Mouse (Mus musculus): ENCODE data around the gene Uvrag. TPM values are rescaled to one million over a fixed set of nuclear protein-coding genes. Genes with fewer than 3 reads are reported as not detected.
A peak's percentile ranks its signal among the peaks of the same experiment; 100 is the strongest.

Gene Uvrag
- polyA plus RNA-seq, 1 experiment, result 13.9 TPM

DNA sequence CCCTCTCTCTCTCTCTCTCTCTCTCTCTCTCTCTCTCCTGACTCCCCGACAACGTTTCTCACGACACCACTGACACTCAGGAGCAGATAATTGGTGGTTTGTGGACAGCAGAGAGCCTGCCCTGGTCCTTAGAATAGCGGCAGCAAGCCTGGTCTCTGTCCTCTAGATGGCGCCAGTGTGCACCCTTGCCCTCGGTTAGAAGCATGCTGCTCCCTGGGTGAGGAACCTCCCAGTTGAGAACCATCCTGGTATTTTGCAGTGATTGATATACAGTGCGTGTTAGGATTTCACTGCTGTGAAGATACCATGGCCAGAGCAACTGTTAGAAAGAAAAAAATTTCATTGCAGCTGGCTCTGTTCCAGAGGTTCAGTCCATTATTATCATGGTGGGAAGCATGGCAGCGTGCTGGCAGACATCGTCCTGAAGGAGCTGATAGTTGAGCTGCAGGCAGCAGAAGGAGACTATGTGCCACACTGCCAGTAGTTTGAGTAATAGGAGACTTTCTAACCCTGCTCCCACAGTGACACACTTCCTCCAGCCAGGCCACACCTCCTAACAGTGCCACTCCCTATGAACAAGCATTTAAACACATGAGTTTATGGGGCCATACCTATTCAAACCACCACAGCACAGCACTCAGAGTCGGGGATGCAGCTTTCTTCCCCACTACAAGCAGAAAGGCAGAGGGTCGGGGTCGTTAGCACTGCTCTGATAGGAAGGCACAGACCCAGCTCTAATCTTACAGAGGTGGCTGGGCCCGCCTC, 178.2 kb downstream of the Uvrag start:
- Histone ChIP-seq H3K4me3 (replicated peaks) (peak overlapping the region; percentile 67), H3K9me3 (no peaks in the 10 kb centered on the region), H3K27me3 (replicated peaks) (no peaks in the 10 kb centered on the region), H3K36me3 (replicated peaks; ENCODE audit: low read length) (peaks cover 28% of the 10 kb centered on the region), H3K4me1 (peaks cover 62% of the 10 kb centered on the region)
- TF ChIP-seq GATA1 (IDR thresholded peaks at IDR 0.05; ENCODE audit: borderline replicate concordance, low read length) (no peak), FLI1 (IDR thresholded peaks at IDR 0.05; ENCODE audit: low read length) (no peak)

DNA sequence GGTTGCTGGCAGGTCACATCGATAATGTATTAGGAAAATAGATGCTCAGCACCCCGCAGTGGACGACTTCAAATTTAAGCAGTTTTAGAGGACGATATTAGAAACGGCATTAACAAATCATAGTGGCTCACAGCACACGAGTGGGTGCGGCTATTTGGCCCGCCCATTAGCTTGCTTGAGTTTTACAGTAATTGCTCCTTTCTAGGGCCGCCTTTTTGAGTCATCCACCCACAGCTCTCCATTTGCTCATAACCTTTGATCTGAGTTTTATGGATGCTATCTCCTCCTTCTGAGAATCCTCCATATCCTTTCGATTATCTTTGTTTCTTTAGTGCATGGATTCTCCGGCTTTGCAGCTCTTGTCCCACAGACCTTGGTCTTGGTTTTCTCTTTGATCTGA, 178.9 kb downstream of the Uvrag start:
- H3K27me3 ChIP-seq (replicated peaks), result no peaks in the 10 kb centered on the region
- H3K36me3 ChIP-seq (replicated peaks; ENCODE audit: low read length), result peaks cover 26% of the 10 kb centered on the region
- peaks cover 55% of the 10 kb centered on the region for H3K4me1 ChIP-seq
- TF ChIP-seq GATA1 (IDR thresholded peaks at IDR 0.05; ENCODE audit: borderline replicate concordance, low read length), result no peak
- TF ChIP-seq FLI1 (IDR thresholded peaks at IDR 0.05; ENCODE audit: low read length), result no peak
- no peak overlapping the region for H3K4me3 ChIP-seq (replicated peaks)
- no peaks in the 10 kb centered on the region for H3K9me3 ChIP-seq

DNA sequence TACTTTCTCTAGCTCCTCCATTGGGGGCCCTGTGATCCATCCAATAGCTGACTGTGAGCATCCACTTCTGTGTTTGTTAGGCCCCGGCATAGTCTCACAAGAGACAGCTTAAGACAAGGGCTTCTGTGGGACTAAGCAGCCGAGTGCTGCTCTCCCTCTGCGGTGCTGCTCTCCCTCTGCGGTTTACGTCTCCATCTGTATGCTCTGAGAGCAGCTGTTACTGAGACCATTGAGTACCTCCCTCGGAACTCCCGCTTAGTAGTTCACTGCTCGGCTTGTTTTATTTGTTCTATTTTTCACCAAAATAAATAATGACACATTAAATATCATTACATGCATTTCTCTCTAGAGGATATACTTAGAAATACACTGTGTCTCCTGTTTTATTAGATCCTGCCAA, 180.7 kb downstream of the Uvrag start:
- Histone ChIP-seq H3K4me3 (replicated peaks) (no peak overlapping the region), H3K27me3 (replicated peaks) (no peaks in the 10 kb centered on the region), H3K36me3 (replicated peaks; ENCODE audit: low read length) (peaks cover 20% of the 10 kb centered on the region), H3K9me3 (no peaks in the 10 kb centered on the region), H3K4me1 (peaks cover 38% of the 10 kb centered on the region)
- TF ChIP-seq FLI1 (IDR thresholded peaks at IDR 0.05; ENCODE audit: low read length), result no peak
- TF ChIP-seq GATA1 (IDR thresholded peaks at IDR 0.05; ENCODE audit: borderline replicate concordance, low read length), result no peak

DNA sequence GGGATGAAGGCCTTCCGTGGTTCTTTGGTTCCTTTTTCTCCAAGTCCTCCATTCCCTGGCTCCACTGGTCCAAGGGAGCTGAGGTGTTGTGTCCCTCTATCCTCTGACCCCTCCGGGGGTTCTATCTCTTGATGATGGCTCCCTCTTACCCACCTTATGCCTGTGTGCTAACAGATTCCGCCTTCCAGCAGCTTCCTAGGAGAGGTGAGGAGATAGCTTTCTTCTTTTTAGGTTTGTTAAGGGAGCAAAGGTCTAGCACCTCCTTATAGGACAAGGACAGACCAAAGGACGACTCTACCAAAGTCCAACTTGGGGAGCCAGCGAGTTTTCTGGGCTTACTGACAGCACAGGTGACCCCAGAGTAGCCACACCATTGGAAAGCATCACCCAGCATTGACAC, 181.7 kb downstream of the Uvrag start:
- no peaks in the 10 kb centered on the region for H3K27me3 ChIP-seq (replicated peaks)
- H3K4me3 ChIP-seq (replicated peaks), result no peak overlapping the region
- H3K9me3 ChIP-seq, result no peaks in the 10 kb centered on the region
- H3K36me3 ChIP-seq (replicated peaks; ENCODE audit: low read length), result peaks cover 17% of the 10 kb centered on the region
- TF ChIP-seq FLI1 (IDR thresholded peaks at IDR 0.05; ENCODE audit: low read length) (no peak), GATA1 (IDR thresholded peaks at IDR 0.05; ENCODE audit: borderline replicate concordance, low read length) (no peak)
- peaks cover 35% of the 10 kb centered on the region for H3K4me1 ChIP-seq

DNA sequence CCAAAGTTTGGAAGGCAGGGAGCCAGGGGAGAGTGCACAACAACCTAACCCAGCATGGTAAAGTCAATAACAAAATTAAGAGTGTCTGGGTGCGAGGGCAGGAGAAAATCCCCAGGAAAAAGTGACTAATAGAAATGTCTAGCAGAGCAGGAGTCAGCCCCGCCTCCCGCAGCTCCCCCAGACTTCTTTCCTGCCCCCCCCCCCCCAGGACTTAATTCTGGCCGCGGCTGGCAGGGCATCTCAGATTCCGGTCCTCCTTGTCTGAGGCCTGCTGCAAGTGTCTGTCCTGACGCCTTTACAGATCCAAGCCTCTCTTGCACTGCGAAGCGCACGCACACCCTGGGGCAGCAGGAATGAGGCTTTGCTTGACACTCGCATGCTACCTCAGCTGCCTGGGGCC, 182.8 kb downstream of the Uvrag start:
- TF ChIP-seq GATA1 (IDR thresholded peaks at IDR 0.05; ENCODE audit: borderline replicate concordance, low read length) (no peak), FLI1 (IDR thresholded peaks at IDR 0.05; ENCODE audit: low read length) (no peak)
- Histone ChIP-seq H3K4me1 (peaks cover 38% of the 10 kb centered on the region), H3K36me3 (replicated peaks; ENCODE audit: low read length) (peaks cover 12% of the 10 kb centered on the region), H3K4me3 (replicated peaks) (no peak overlapping the region), H3K9me3 (no peaks in the 10 kb centered on the region), H3K27me3 (replicated peaks) (no peaks in the 10 kb centered on the region)

DNA sequence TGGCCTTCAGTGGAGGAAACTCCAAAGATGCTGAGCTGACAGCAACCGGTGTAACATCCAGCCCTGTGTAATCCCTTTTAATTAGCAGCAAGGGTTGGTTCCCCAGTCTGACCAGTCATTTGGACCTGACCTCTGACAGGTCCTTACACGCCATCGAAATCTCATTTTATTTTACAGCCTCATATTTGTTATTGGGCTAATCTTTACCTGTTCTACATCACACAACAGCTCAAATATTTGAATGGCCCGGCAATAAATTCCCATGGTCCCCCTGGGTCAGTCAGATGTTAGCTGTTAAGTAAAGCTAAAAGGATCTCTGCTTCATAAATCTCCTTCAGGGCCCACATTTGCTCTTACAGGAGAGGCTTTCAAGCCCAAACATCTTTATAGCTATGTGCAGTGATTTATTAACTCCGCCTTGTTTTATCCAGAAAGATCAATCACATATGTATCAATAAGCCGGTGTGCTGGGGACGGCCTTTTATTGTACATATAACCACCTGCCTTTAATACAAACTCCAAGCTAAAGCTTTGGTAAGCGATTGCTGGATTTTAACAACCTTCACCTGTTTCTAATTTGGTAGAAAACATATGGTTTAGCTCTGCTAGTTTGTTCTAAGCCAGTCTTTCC, 183.7 kb downstream of the Uvrag start:
- no peak overlapping the region for H3K4me3 ChIP-seq (replicated peaks)
- TF ChIP-seq FLI1 (IDR thresholded peaks at IDR 0.05; ENCODE audit: low read length), result no peak
- no peak for TF ChIP-seq GATA1 (IDR thresholded peaks at IDR 0.05; ENCODE audit: borderline replicate concordance, low read length)
- H3K36me3 ChIP-seq (replicated peaks; ENCODE audit: low read length), result peaks cover 11% of the 10 kb centered on the region
- no peaks in the 10 kb centered on the region for H3K27me3 ChIP-seq (replicated peaks)
- no peaks in the 10 kb centered on the region for H3K9me3 ChIP-seq
- peaks cover 31% of the 10 kb centered on the region for H3K4me1 ChIP-seq

DNA sequence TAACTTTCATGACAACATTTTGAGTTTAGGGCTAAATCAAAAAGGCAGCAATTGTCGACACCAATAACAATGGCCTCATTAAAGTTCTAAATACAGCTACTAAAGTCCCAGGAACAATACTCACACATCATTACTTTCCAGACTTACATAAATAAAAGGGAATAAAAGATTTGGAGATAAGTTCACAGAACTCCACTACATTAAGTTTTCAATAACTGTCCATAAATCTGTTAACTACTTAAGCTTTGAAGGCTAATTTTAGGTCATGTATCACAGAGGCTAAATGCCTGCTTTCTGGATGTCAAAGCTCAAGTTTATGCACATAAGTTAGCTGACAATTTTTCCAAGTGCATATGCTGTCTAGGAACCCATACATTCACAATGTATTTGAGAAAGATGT, 184.3 kb downstream of the Uvrag start:
- H3K36me3 ChIP-seq (replicated peaks; ENCODE audit: low read length), result peaks cover 11% of the 10 kb centered on the region
- no peaks in the 10 kb centered on the region for H3K9me3 ChIP-seq

DNA sequence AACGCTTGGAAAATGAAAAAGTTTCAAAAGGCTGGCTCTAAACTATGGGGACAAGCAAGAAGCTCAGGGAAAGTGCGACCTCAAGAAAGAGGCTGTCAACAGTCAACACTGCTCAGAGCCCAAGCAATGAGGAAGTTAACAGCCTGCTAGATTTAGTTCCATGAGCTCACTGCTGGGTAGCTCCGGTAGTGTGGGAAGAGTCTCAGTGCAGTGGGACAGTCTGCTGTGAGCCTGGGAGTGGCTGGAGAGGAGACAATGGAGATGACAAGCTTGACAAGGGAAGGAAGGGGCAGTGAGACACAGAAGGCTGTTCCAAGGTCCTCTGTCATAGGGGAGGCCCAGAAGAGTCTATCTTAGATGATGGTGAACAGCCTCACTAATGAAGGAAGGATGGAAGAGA, 187.3 kb downstream of the Uvrag start:
- H3K4me1 ChIP-seq, result peaks cover 25% of the 10 kb centered on the region
- H3K9me3 ChIP-seq, result no peaks in the 10 kb centered on the region
- peaks cover 2% of the 10 kb centered on the region for H3K36me3 ChIP-seq (replicated peaks; ENCODE audit: low read length)
- TF ChIP-seq FLI1 (IDR thresholded peaks at IDR 0.05; ENCODE audit: low read length) (no peak), GATA1 (IDR thresholded peaks at IDR 0.05; ENCODE audit: borderline replicate concordance, low read length) (no peak)
- H3K4me3 ChIP-seq (replicated peaks), result peak overlapping the region; percentile 17
- no peaks in the 10 kb centered on the region for H3K27me3 ChIP-seq (replicated peaks)

More for the DNA sequence above, 184.3 kb downstream of the Uvrag start:
- Histone ChIP-seq H3K27me3 (replicated peaks) (no peaks in the 10 kb centered on the region), H3K4me1 (peaks cover 25% of the 10 kb centered on the region), H3K4me3 (replicated peaks) (no peak overlapping the region)
- TF ChIP-seq FLI1 (IDR thresholded peaks at IDR 0.05; ENCODE audit: low read length), result no peak
- no peak for TF ChIP-seq GATA1 (IDR thresholded peaks at IDR 0.05; ENCODE audit: borderline replicate concordance, low read length)

DNA sequence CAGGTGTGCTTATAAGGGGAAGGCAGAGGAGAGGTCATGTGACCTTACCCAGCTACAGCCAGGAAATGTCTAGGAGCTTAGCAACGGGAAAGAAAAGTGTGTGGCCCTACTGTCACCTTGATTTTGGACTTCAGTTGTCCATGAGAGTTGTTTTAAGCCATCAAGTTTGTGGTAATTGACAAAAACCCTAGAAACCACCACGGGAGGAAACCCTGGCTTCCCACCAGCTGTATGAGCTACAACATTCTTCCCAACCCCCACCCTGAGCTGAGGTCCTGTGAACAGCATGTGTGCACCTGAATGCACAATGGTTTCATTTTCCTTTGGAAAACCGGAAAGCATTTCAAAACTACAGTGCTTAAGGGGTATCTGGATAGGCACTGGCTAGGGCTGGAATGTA, 196.0 kb downstream of the Uvrag start:
- TF ChIP-seq GATA1 (IDR thresholded peaks at IDR 0.05; ENCODE audit: borderline replicate concordance, low read length) (no peak), FLI1 (IDR thresholded peaks at IDR 0.05; ENCODE audit: low read length) (no peak)
- H3K36me3 ChIP-seq (replicated peaks; ENCODE audit: low read length), result peaks cover 14% of the 10 kb centered on the region

DNA sequence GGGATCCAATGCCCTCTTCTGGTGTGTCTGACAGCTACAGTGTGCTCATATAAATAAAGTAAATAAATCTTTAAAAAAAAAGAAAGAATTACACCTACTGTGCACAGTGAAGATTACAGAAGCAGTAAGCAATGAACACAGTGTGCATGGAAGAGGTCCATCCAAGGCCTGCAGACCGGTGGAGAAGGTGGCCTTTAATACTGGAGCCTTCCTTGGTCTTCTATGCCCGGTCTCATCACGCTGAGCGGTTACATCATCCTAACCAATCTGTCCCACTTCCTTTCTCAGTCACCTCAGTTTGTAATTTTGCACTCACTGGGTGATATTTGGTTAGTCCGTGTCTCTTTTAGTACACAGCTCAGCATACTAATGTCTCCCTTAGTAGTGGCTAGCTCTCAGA, 197.3 kb downstream of the Uvrag start:
- TF ChIP-seq GATA1 (IDR thresholded peaks at IDR 0.05; ENCODE audit: borderline replicate concordance, low read length), result no peak
- TF ChIP-seq FLI1 (IDR thresholded peaks at IDR 0.05; ENCODE audit: low read length), result no peak
- H3K27me3 ChIP-seq (replicated peaks), result no peaks in the 10 kb centered on the region
- H3K36me3 ChIP-seq (replicated peaks; ENCODE audit: low read length), result peaks cover 26% of the 10 kb centered on the region
- no peaks in the 10 kb centered on the region for H3K9me3 ChIP-seq
- H3K4me1 ChIP-seq, result peaks cover 30% of the 10 kb centered on the region
- no peak overlapping the region for H3K4me3 ChIP-seq (replicated peaks)

More for the DNA sequence above, 196.0 kb downstream of the Uvrag start:
- Histone ChIP-seq H3K9me3 (no peaks in the 10 kb centered on the region), H3K27me3 (replicated peaks) (no peaks in the 10 kb centered on the region), H3K4me3 (replicated peaks) (no peak overlapping the region), H3K4me1 (peaks cover 31% of the 10 kb centered on the region)
